Mouse (Mus musculus): ENCODE measurements around the gene Arhgef10l. TPM values are rescaled to one million over a fixed set of nuclear protein-coding genes. Genes with fewer than 3 reads are reported as not detected.

The Arhgef10l gene
- polyA plus RNA-seq, 1 experiment: 34.6 TPM

DNA sequence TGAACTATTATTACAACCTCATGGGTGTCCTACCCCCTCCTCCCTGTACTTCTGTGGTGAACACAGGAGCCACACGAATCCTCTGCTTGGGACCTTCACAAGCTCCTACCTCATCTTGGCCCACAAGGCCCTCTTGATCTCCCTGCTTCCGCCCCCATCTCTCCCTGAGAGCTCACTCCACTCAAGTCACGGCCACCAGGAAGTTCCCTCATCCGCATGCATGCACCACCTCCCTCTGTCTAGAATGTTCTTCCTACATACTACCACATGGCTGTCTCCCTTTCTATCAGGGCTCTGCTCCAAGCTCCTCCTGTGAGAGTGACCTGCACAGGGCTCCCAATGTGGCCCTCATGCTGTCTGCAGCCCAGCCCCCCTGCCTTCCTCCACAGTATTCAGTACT, 36.8 kb downstream of the Arhgef10l start:
- WGBS: 53% methylated on average over 4 of the region's 4 CpGs
- no peak for DNase-seq
- TF ChIP-seq CTCF (IDR thresholded peaks at IDR 0.05; ENCODE audit: insufficient read depth, low read length) (no peak), POLR2A (IDR thresholded peaks at IDR 0.05; ENCODE audit: borderline replicate concordance, extremely low read depth, low read depth, low read length) (no peak)
- Histone ChIP-seq H3K4me1 (ENCODE audit: control insufficient read depth, insufficient read depth, low read length) (peaks cover 10% of the 10 kb centered on the region), H3K4me3 (replicated peaks; ENCODE audit: extremely low read depth, low read depth, low read length) (no peak overlapping the region)

DNA sequence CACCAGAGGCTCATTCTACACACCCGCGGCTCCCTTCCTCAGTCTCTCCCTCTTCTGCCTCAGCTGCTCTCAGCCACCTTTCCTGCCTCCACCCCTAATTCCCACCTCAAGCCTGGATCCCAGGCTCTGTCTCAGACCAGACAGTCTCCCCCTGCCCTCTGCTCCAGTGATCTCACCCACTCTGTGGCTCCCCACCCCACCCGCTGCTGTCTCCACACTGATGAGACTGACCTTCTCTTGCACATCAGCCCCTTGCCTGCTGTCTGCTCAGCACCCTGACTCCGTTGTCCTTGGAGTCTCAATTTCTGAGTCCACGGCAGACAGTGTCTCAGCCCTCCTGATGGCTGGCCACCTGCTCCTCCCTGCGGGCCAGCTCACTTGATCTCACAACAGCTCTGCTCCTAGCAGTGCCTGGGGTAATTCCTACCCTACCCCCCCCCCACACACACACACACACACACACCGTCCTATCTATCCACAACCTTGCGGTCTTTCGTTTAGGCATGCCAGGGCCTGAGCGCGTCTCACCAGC, 37.3 kb downstream of the Arhgef10l start:
- H3K4me3 ChIP-seq (replicated peaks; ENCODE audit: extremely low read depth, low read depth, low read length): no peak overlapping the region
- no peak for TF ChIP-seq POLR2A (IDR thresholded peaks at IDR 0.05; ENCODE audit: borderline replicate concordance, extremely low read depth, low read depth, low read length)
- no peak for TF ChIP-seq CTCF (IDR thresholded peaks at IDR 0.05; ENCODE audit: insufficient read depth, low read length)
- peaks cover 10% of the 10 kb centered on the region for H3K4me1 ChIP-seq (ENCODE audit: control insufficient read depth, insufficient read depth, low read length)
- 70% methylated on average over 11 of the region's 11 CpGs for WGBS
- no peak for DNase-seq

DNA sequence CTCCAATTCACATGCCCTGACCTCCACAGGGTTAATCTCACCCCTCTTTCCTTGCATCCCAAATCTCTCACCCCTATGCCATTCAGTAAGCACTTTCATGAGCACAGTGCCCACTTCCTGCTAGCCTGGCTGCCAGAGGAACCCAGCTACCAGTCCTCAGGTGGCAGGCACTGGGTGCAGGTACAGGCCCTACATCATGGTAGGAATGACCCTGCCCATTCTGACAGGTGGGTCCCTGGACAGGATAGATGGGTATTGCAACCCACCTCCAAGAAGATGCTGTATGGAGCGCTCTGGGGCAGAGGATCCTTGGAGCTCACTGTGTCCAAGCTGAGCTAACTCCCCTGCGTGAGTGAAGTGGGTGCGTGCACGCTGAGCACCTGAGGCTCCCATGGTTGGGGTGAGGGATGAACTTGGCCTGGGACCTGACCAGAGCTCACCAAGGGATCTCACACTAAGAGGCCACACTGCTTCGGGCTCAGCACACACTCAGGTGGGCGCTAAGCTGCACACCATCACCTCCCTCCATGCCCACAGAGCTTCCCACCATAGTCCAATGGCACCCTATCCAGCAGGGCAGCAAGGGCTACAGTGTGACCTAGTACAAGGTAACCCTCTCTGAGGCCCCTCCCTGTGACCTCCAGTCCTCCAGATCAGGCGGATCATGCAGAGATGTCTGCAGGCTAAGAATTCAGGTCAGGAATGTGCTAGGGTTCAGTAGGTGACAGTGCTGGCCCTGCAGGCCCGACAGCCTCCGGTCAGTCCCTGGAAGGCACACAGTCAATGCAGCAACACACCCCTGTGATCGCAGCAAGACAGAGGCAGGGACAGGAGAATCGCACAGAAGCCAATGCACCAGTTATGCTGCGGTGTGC, 39.9 kb downstream of the Arhgef10l start:
- no peak for DNase-seq
- H3K4me3 ChIP-seq (replicated peaks; ENCODE audit: extremely low read depth, low read depth, low read length): no peak overlapping the region
- no peak for TF ChIP-seq CTCF (IDR thresholded peaks at IDR 0.05; ENCODE audit: insufficient read depth, low read length)
- TF ChIP-seq POLR2A (IDR thresholded peaks at IDR 0.05; ENCODE audit: borderline replicate concordance, extremely low read depth, low read depth, low read length): no peak
- H3K4me1 ChIP-seq (ENCODE audit: control insufficient read depth, insufficient read depth, low read length): peaks cover 7% of the 10 kb centered on the region
- WGBS: 77% methylated on average over 12 of the region's 12 CpGs

DNA sequence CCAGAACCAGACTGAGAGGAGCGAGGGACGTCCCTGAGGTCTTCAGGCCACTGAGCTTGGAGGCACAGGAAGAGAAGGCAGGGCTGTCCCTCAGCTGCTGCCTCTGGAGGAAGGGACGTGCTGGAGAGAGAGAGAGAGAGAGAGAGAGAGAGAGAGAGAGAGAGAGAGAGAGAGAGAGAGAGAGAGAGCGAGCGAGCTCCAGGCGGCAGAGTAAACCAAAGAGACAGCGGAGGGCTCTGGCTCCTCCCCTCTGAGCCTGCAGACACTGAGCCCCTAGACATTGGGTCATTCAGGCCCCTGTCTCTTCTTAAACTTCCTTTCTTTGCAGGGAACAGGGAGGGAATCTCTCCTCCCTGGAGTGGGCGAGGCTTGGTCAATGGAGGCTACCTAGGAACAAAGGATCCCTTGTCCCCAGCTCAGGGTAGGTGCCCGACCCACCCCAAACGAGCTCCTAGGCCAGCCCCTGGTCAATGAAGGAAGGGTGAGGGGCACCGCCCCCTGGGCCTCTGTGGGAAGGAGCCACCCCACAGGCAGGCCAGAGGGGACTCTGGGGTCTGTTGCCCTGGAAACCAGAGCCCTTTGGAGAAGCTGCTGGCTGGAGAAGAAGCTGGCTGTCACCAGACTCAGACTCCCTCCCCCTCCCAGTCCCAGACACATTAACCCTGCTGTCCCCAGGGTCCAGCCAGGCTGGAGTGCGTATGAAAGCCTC, 41.2 kb downstream of the Arhgef10l start:
- no peak for TF ChIP-seq CTCF (IDR thresholded peaks at IDR 0.05; ENCODE audit: insufficient read depth, low read length)
- 0 out of 2 replicates have a peak, but pooled peaks have one; percentile 25 for TF ChIP-seq POLR2A (IDR thresholded peaks at IDR 0.05; ENCODE audit: borderline replicate concordance, extremely low read depth, low read depth, low read length)
- peaks cover 4% of the 10 kb centered on the region for H3K4me1 ChIP-seq (ENCODE audit: control insufficient read depth, insufficient read depth, low read length)
- 29% methylated on average over 11 of the region's 12 CpGs for WGBS
- H3K4me3 ChIP-seq (replicated peaks; ENCODE audit: extremely low read depth, low read depth, low read length): no peak overlapping the region
- DNase-seq: no peak

DNA sequence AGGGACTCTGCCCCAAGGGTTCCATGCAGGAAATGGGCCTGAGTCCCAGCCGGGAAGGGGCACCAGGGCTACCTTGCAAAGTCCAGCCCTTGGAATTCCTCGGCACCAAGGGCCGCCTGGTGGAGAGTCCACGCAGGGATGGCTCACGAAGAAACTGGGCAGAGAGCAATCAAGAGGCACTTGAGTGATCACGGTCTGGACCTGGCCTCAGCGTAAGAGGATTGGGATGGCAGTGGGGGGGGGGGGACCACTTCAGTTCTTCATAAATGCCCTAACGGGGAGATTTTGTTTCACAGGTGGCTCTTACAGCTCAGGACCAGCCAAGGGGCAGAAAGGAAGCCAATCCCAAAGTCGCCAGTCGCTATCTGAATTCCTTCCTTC, 41.7 kb downstream of the Arhgef10l start:
- WGBS: 32% methylated on average over 10 of the region's 10 CpGs
- TF ChIP-seq POLR2A (IDR thresholded peaks at IDR 0.05; ENCODE audit: borderline replicate concordance, extremely low read depth, low read depth, low read length) (no peak), CTCF (IDR thresholded peaks at IDR 0.05; ENCODE audit: insufficient read depth, low read length) (no peak)
- H3K4me1 ChIP-seq (ENCODE audit: control insufficient read depth, insufficient read depth, low read length): peaks cover 3% of the 10 kb centered on the region
- DNase-seq: no peak
- no peak overlapping the region for H3K4me3 ChIP-seq (replicated peaks; ENCODE audit: extremely low read depth, low read depth, low read length)

DNA sequence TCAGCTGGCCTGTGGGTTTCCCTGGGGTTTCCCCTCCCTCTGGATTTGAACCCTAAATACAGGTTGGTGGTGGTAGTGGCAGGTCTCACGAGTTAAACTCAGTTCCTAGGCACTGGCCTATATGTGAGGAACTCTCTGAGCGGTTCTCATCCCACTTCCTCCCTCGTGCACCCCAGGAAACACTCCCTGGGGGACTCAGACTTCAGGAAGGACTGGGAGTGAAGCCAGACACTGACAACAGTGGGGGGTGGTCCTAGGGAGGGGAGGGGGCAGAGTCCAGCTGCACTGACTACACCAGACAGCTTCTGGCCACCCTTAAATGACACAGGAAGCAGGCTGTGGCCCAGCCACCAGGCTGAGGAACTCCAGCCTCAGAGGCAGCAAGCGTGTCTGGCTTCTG, 43.0 kb downstream of the Arhgef10l start:
- TF ChIP-seq CTCF (IDR thresholded peaks at IDR 0.05; ENCODE audit: insufficient read depth, low read length) (no peak), POLR2A (IDR thresholded peaks at IDR 0.05; ENCODE audit: borderline replicate concordance, extremely low read depth, low read depth, low read length) (no peak)
- 43% methylated on average over 4 of the region's 4 CpGs for WGBS
- DNase-seq: no peak
- Histone ChIP-seq H3K4me3 (replicated peaks; ENCODE audit: extremely low read depth, low read depth, low read length) (no peak overlapping the region), H3K4me1 (ENCODE audit: control insufficient read depth, insufficient read depth, low read length) (no peaks in the 10 kb centered on the region; the same call in 1 of the 2 replicates)

DNA sequence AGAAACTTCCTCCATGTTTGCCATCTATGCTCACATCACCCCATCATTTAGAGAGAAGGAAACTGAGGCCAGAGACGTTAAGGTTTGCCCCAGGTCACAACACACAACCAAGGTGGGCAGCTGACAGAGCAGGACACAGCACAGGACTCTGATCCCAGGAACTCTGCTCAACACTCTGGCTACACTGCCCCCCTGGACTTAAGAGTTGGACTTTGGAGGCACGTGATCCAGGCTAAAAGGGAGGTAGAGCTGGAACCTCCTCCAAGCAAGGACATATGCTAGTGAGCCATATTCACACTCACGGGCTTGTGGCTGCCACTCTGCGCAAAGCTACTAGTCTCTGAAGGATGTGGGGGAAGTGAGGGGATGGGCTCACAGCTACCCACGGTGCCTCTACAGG, 45.3 kb downstream of the Arhgef10l start:
- Histone ChIP-seq H3K4me1 (ENCODE audit: control insufficient read depth, insufficient read depth, low read length) (peaks cover 14% of the 10 kb centered on the region), H3K4me3 (replicated peaks; ENCODE audit: extremely low read depth, low read depth, low read length) (no peak overlapping the region)
- 69% methylated on average over 5 of the region's 5 CpGs for WGBS
- TF ChIP-seq CTCF (IDR thresholded peaks at IDR 0.05; ENCODE audit: insufficient read depth, low read length) (no peak), POLR2A (IDR thresholded peaks at IDR 0.05; ENCODE audit: borderline replicate concordance, extremely low read depth, low read depth, low read length) (no peak)
- no peak for DNase-seq

DNA sequence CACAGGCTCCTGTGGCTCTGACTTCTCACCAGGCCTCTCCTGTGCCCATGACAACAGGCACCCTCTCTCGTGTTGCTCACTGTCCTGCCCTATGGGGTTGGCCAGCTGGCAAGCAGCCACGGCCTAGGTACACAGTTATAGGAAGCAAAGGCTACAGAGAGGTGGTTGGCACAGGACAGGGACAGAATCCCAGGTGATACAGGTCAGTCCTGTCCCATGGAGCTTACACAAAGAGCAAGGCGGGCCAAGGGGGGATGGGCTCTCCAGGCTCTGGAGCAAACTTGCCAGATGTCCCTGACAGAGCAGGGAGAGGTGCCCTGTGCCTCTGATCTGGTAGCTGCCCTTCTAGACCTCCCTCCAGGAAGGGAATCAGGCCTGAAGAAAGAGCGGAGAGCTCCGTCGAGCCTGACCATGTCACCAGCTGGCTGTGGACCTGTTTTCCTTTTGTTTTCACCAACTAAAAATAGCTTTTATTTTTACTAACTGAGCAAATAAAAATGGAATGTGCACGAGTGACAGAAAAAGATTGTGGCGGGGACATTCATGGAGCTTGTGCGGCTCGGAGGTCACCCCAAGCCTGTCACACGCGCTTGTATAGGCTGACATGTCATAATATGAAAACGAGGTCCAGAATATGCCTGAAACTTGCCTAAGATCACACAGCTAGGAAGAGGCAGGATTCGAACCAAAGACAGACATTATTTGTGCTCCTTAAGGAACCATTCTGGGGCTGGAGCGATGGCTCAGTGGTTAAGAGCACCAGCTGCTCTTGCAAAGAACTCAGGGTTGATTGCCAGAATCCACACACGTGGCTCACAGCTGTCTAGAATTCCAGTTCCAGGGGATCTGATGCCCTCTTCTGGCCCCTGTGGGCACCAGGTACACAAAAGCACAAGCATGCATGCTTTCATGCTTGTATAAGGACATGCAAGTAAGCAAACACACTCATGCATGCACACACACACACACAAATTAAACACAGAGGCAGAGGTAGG, 48.1 kb downstream of the Arhgef10l start:
- 41% methylated on average over 16 of the region's 16 CpGs for WGBS
- peak; percentile 46 for DNase-seq
- TF ChIP-seq CTCF (IDR thresholded peaks at IDR 0.05; ENCODE audit: insufficient read depth, low read length) (peak; percentile 62), POLR2A (IDR thresholded peaks at IDR 0.05; ENCODE audit: borderline replicate concordance, extremely low read depth, low read depth, low read length) (no peak)

More for the DNA sequence above, 48.1 kb downstream of the Arhgef10l start:
- Histone ChIP-seq H3K4me3 (replicated peaks; ENCODE audit: extremely low read depth, low read depth, low read length) (no peak overlapping the region), H3K4me1 (ENCODE audit: control insufficient read depth, insufficient read depth, low read length) (peaks cover 14% of the 10 kb centered on the region)

All from lung, adult 2 months (tissue).